In genomic region chr16:17234499-17234895, GRCm38 (mm10) we compare ENCODE assay signal across 8 mouse cellular contexts. TPM values are rescaled to one million over a fixed set of nuclear protein-coding genes. Genes with fewer than 3 reads are reported as not detected.
DNase-seq lines count a peak whose midpoint lies in the region; ATAC-seq lines count a peak whose summit lies in the region.

No protein-coding gene starts in this region.

- H3K9ac ChIP-seq in embryonic facial prominence, embryonic 14.5 days (ENCODE audit: low read depth, low read length) = peak overlapping the region; percentile 95
- H3K9ac ChIP-seq in hindbrain, embryonic 15.5 days = peak overlapping the region; percentile 91
- peak overlapping the region; percentile 84 for H3K9ac ChIP-seq in liver, embryonic 12.5 days

- peak overlapping the region; percentile 86 for H3K4me2 ChIP-seq in embryonic facial prominence, embryonic 14.5 days (ENCODE audit: low read depth, low read length)
- H3K4me2 ChIP-seq in hindbrain, embryonic 15.5 days = peak overlapping the region; percentile 81
- peak overlapping the region; percentile 97 for H3K4me2 ChIP-seq in liver, embryonic 12.5 days

- ATAC-seq in cerebellum, adult (ENCODE audit: insufficient number of reproducible peaks, low FRiP score, low TSS enrichment) = no peak
- ATAC-seq in embryonic facial prominence, embryonic 14.5 days (ENCODE audit: low read depth) = no peak
- ATAC-seq in hindbrain, embryonic 15.5 days (ENCODE audit: low FRiP score, low read depth) = no peak; the same call in 1 of the 2 replicates
- ATAC-seq in liver, embryonic 12.5 days = no peak; the same call in 1 of the 2 replicates

- H3K36me3 ChIP-seq in embryonic facial prominence, embryonic 14.5 days (ENCODE audit: control insufficient read depth, insufficient read depth, low read length) = no peaks in the 10 kb centered on the region
- H3K36me3 ChIP-seq in hindbrain, embryonic 15.5 days = no peaks in the 10 kb centered on the region
- H3K36me3 ChIP-seq in liver, embryonic 12.5 days = no peaks in the 10 kb centered on the region

- no peaks in the 10 kb centered on the region for H3K27me3 ChIP-seq in embryonic facial prominence, embryonic 14.5 days (replicated peaks; ENCODE audit: control insufficient read depth, insufficient read depth, low read length)
- H3K27me3 ChIP-seq in hindbrain, embryonic 15.5 days = no peaks in the 10 kb centered on the region
- no peaks in the 10 kb centered on the region for H3K27me3 ChIP-seq in liver, embryonic 12.5 days (replicated peaks)

- H3K4me3 ChIP-seq in embryonic facial prominence, embryonic 14.5 days (ENCODE audit: low read depth, low read length) = peak overlapping the region; percentile 95
- H3K4me3 ChIP-seq in hindbrain, embryonic 15.5 days = peak overlapping the region; percentile 83
- peak overlapping the region; percentile 75 for H3K4me3 ChIP-seq in liver, embryonic 12.5 days

- WGBS in embryonic facial prominence, embryonic 14.5 days = 2% methylated on average over 12 of the region's 12 CpGs
- 1% methylated on average over 12 of the region's 12 CpGs for WGBS in hindbrain, embryonic 15.5 days
- WGBS in liver, embryonic 12.5 days (ENCODE audit: insufficient replicate concordance) = 2% methylated on average over 12 of the region's 12 CpGs

- peak overlapping the region; percentile 91 for H3K27ac ChIP-seq in embryonic facial prominence, embryonic 14.5 days (replicated peaks; ENCODE audit: low read depth, low read length)
- H3K27ac ChIP-seq in hindbrain, embryonic 15.5 days (replicated peaks) = peak overlapping the region; percentile 95
- H3K27ac ChIP-seq in liver, embryonic 12.5 days = peak overlapping the region; percentile 84

- peaks cover 16% of the 10 kb centered on the region for H3K4me1 ChIP-seq in embryonic facial prominence, embryonic 14.5 days (ENCODE audit: control insufficient read depth, insufficient read depth, low read length)
- H3K4me1 ChIP-seq in hindbrain, embryonic 15.5 days (replicated peaks) = peaks cover 51% of the 10 kb centered on the region
- peaks cover 67% of the 10 kb centered on the region for H3K4me1 ChIP-seq in liver, embryonic 12.5 days

- DNase-seq in cerebellum, adult 11 months = peak; percentile 34
- peak; percentile 46 for DNase-seq in Muller cell, postnatal 12 days (ENCODE audit: inconsistent ontology term)
- peak; percentile 67 for DNase-seq in embryonic facial prominence, embryonic 14.5 days (ENCODE audit: low spot score)
- DNase-seq in retina, postnatal 1 day = peak; percentile 58
- DNase-seq in spleen, adult 12 weeks (ENCODE audit: low spot score) = no peak

- H3K9me3 ChIP-seq in embryonic facial prominence, embryonic 14.5 days (ENCODE audit: control insufficient read depth, low read length) = peaks cover 8% of the 10 kb centered on the region; the same call in 1 of the 2 replicates
- H3K9me3 ChIP-seq in hindbrain, embryonic 15.5 days = no peaks in the 10 kb centered on the region
- no peaks in the 10 kb centered on the region for H3K9me3 ChIP-seq in liver, embryonic 12.5 days (replicated peaks)

RNA-seq across cellular contexts. Expression of gene Hic2, which starts 1.1 kb away (rescaled TPM):
- 3.0 and 3.5 TPM in 2 replicates for polyA plus RNA-seq in embryonic facial prominence, embryonic 14.5 days (2014; fragmentation: Nextera tagmentation; extraction: Ambion mirVana)
- 7.3 and 7.5 TPM in 2 replicates for polyA plus RNA-seq in hindbrain, embryonic 15.5 days (2015; fragmentation: Nextera tagmentation; extraction: Ambion mirVana)
- 4.8 and 5.3 TPM in 2 replicates for polyA plus RNA-seq in liver, embryonic 12.5 days (2016; fragmentation: Nextera tagmentation; extraction: Ambion mirVana)

RNA-seq across cellular contexts. Expression of gene Rimbp3, which starts 26.1 kb away (rescaled TPM):
- 0.17 and 0.34 TPM in 2 replicates for polyA plus RNA-seq in embryonic facial prominence, embryonic 14.5 days (2014; fragmentation: Nextera tagmentation; extraction: Ambion mirVana)
- 1.8 and 1.9 TPM in 2 replicates for polyA plus RNA-seq in hindbrain, embryonic 15.5 days (2015; fragmentation: Nextera tagmentation; extraction: Ambion mirVana)
- polyA plus RNA-seq in liver, embryonic 12.5 days (2016; fragmentation: Nextera tagmentation; extraction: Ambion mirVana) = 0.12 and 0.17 TPM in 2 replicates

RNA-seq across cellular contexts. Expression of gene Ube2l3, which starts 32.0 kb away (rescaled TPM):
- polyA plus RNA-seq in embryonic facial prominence, embryonic 14.5 days (2014; fragmentation: Nextera tagmentation; extraction: Ambion mirVana) = 301 and 303 TPM in 2 replicates
- 281 and 286 TPM in 2 replicates for polyA plus RNA-seq in hindbrain, embryonic 15.5 days (2015; fragmentation: Nextera tagmentation; extraction: Ambion mirVana)
- polyA plus RNA-seq in liver, embryonic 12.5 days (2016; fragmentation: Nextera tagmentation; extraction: Ambion mirVana) = 275 and 283 TPM in 2 replicates

RNA-seq across cellular contexts. Expression of gene Tmem191c, which starts 41.4 kb away (rescaled TPM):
- 6.2 and 10.0 TPM in 2 replicates for polyA plus RNA-seq in embryonic facial prominence, embryonic 14.5 days (2014; fragmentation: Nextera tagmentation; extraction: Ambion mirVana)
- polyA plus RNA-seq in hindbrain, embryonic 15.5 days (2015; fragmentation: Nextera tagmentation; extraction: Ambion mirVana) = 75.2 and 81.9 TPM in 2 replicates
- polyA plus RNA-seq in liver, embryonic 12.5 days (2016; fragmentation: Nextera tagmentation; extraction: Ambion mirVana) = 4.7 and 5.3 TPM in 2 replicates
